Mouse (Mus musculus) gastrocnemius, postnatal 25 days (tissue): ENCODE results near the gene Srsf3. TPM values are rescaled to one million over a fixed set of nuclear protein-coding genes. Genes with fewer than 3 reads are reported as not detected.
"Not testable (repeated sequence)": the region's sequence is repeated elsewhere in the genome, so short reads cannot be mapped to it uniquely, and the experiment has no call there.

Experiments used
- DNase-seq: peaks from one replicate; pipeline ENCODE4 v3.0.0; 2022
- total RNA-seq, 2 experiments: library from RNA; stranded (reverse); gene quantifications; 1 replicate in 1 of 2; 2 replicates in 1 of 2; pipeline ENCODE4 v1.2.3; 2021

Srsf3 gene
- total RNA-seq, 2 experiments from 2014 or later: 36.4 to 48.2 TPM

DNA sequence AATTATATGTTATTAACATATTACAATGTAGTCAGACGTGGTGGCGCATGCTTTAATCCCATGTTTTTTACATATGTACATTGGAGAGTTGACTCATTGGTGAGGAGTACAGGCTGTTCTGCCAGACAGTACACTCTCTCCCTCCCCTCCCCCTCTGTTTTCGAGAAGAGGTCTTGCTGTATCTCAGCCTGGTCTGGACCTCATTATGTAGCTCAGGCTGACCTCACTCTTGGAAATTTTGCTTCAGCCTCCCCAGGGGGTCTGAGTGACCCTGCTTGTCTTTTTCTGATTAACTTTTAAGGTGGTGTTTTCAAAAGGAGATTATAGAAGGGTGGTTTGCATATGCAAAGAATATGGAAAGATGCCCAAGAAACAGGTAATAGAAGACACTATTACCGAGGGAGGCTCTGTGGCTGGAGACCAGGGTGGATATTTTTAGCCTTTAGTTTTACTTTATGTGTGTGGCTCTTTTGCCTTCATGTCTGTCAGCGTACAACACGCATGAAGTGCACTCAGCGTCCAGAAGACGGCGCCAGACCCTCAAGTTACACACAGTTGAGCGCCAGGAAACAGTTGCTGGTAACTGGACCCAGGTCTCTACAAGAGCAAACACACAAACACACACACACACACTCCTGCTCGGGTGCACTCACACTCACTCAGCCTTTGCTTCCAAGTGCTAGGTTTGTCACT lies 14.0 kb upstream of the Srsf3 start:
- DNase-seq: peak; percentile 80

DNA sequence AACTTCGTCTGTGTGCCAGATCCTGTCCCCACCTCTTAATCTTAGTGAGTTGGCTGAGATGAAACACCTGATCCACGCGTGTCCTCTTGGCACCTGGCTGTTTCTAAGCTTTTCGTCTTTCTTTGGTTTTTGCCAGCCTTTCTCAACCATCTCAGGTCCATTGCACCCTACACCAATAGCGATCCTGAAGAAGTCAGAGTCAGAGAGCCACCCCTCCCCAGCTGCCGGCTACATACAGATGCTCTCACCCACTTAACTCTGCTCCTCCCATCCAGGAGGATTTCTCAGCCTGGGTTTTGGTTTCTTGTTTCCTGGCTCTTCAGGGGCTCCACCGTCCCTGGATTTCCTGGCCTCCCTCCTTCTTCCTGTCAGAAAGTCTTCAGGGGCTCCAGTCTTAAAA lies 13.0 kb upstream of the Srsf3 start:
- DNase-seq: no peak

DNA sequence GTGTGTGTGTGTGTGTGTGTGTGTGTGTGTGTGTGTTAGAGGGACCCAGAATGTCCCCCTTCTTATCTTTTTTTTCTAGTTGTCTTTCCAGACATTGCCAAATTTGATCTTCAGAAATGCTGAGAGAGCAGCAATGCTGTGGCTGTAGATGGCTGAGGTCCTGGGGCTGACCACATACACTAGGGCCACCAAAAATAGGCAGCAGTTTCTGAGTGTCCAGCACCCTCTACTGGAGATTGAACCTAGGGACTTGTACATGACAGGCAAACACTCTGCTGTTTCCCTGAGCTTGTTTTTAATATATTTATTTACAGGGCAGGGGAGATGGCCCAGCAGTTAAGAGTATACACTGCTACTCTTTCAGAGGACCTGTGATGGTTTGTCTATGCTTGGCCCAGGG lies 12.0 kb upstream of the Srsf3 start:
- DNase-seq: no peak

DNA sequence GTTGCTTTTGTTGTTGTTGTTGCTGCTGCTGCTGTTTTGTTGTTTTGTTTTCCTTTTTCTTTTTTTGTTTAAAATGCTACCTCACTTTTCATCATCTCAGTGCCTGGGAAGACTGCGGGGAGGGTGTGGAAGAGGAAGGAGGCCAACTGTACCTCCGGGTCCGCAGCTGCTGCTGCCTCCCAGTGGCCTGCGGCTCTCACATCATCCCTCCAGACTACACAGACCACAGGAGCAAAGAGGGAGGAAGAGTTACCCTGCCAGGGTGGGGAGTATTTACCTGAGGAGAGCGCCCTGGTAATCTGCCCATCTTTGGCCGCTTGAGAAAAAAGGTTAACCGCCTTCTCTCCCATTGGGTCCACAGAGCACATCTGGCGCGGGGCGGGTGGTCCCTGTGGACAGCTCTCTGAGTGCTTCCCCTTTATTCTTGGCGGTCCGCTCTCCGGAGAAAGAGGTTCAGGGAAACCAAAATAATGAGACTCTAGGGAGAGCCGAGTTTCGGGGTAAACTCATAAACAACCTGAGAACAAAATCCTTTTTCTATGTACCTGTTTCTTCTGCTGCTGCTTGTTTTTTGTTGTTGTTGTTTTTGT lies 10.1 kb upstream of the Srsf3 start:
- DNase-seq: no peak

DNA sequence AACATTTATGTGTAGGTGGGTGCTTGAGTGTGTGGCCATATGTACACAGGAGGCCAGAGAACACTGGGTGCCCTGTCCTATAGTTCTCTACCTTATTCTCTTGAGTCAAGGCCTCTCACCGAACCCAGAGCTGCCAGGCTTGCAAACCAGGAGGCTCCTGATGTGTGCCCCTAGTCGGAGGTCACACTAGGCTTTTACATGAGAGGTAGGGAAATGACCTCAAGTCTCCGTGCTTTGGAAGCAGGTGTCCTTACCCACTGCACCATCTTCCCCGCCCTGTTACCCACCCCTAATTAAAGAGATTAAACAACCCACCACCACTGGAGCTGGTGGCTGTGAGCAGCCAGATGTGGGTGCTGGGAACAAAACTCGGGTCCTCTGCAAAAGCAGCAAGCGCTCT lies 9.1 kb upstream of the Srsf3 start:
- no peak for DNase-seq

DNA sequence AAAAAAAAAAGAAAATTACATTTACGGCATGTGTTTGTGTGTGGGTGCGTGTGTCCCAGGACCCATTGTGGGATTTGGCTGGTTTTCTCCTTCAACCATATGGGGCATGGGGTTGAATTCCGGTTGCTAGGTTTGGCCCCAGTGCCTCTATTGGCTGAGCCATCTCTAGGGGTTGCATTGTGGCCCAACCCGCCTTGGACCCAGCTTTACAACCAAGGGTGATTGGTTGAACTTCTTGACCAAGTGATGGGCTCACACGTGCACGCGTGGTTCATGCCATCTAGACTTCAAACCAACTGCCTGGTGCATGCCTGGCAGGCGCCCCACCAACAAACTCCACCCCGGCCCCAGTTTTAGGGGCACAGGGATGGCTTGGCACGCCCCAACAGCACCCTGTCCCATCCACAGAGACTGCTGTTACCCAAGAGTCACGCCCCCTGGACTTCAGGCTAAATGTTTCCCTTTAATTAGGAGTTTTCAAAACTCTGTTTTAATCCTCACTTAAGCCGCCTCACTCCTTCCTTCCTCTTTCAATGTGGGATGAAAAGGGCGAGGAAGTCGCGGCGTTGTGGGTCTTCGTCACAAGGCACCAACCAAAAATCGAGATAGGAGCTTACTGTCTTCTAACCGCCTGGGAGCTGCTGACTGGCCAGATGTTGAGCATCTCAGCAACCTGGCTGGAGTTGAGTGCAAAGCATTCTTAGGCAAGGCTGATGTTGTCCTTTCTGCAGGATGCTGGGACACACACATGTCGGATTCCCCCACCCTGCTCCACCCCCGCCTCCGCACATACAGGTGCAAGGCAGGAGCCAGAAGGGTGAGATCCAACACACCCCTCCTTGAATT lies 8.2 kb upstream of the Srsf3 start:
- no peak for DNase-seq

DNA sequence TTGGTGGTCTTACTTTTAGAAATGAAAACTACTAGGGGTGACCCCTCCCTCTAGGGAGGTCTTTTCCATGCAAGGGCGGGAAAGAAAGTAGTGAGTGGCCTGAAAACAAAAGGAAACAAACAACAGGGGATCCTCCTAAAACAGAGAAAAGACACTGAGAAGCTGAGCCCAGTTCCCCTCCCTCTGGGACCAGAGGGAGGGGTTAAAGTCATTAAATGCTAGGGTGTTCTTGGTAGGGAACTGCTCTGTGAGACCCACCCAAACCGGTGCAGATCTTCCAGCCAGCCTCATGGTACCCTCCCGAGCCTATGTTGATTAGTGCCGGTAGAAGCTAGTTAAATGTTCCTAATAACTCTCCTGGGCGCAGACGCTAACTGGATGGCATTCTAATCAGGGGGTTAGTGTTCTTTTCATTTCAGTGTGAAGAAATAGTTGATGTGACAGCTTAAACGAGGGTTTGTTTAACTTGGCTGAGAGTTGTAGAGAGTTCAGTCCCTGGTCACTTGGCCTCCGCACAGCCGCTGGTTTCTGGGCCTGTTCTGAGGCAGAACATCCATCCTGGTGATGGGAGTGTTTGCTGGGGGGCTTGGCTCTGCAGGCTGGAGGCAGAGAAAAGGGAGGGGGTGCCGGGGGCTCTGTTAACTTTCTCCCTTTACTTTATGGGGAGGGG lies 7.4 kb upstream of the Srsf3 start:
- no peak for DNase-seq

DNA sequence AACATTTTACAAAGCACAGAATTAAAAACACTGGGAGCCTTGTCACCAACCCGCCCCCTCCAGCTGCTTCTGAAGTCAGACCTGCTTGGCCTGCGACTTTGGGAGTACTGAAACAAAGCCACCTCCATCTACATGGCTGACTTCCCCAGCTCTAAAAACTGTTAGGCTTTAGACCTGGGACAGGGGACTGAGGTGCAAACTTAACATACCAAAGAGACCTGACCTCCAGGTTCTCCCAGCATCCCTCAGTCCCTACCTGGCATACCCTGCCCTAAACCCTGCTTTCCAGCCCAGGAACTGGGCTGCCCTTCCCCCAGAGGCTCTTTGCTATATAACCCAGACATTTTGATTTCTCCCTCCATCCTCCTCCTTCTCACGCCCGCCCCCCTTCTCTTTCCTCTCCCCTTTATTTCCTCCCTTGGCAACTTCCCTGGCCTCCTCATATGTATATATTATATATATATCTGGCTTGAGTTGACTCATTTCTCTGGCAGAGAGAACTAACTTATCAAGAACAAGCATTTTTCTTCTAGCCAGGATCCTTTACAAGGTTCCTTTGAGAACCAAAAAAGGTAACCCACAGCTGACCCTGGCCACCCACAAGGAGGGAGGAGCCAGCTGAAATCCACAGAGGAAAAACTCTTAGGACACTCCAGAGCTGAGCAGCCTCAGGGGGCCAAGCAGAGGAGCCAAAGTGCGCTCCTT lies 5.6 kb upstream of the Srsf3 start:
- DNase-seq: no peak

DNA sequence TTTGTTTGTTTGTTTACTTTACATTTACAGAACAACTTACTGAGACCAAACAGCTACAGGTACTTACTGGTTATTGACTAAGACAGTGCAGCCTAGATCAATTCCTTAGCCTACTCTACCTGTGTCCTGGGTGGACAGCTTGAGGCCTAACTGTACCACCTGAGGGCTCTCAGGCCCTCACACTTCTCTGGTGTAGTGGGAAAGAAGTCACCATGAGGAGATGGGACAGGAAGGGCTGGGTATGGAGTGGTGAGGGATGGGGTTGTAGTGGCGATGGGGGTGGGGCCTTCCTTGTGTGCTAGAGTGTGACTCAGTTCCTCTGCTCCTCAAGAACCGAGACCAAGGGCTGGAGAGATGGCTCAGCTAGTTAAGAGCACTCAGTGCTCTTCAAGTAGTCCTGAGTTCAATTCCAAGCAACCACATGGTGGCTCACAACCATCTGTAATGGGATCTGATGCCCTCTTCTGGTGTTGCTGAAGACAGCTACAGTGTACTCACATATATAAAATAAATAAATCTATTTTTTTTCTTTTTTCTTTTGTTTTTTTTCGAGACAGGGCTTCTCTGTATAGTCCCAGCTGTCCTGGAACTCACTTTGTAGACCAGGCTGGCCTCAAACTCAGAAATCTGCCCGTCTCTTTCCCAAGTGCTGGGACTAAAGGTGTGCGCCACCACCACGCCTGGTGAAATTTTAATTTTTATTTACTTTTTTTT lies 1.9 kb upstream of the Srsf3 start:
- no peak for DNase-seq

DNA sequence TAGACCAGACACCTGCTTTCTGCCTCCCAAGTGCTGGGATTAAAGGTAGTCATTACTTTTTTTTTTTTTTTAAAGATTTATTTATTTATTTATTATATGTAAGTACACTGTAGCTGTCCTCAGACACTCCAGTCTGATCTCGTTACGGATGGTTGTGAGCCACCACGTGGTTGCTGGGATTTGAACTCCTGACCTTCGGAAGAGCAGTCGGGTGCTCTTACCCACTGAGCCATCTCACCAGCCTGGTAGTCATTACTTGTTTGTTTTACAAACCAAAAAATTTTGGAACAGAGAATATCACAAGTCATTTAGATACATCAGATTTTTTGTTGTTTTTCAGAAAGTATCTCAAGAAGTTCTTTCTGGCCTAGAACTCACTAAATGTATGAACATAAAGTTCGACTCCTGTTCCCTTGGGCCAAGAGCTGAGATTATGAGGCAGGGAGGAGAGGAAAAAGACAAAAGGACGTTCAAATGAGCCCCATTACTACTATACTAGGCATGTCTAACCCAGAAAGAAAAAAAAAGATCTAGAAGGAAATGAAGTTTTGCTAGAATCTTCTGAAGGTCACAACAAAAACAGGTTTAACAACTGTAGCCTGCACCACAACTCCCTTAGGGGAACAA lies 1.2 kb upstream of the Srsf3 start:
- DNase-seq: not testable (repeated sequence)

DNA sequence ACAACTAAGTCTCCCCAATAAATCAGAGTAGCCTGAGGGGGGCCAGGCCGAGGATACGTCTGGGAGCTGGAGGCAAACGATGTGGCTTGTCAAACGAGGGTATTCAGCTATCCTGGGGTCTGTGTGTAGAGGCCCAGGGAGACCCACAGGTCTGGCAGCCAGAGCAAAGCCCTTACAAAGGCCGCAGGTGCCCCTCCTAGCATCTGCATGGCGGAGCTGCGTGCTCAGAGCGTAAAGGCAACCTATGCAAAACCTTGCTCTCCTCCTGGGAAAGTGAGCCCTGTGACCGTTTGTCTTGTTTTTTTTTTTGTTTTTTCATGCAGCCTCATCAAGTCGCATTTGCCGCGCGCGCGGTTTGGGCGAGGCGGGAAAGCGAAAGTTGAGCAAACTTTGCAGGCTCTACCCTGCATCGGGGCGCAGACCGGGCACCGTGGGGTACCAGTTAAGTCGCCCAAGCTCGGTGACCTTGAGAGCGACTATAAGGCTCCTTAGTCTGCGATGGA lies 606 bp upstream of the Srsf3 start:
- no peak for DNase-seq

DNA sequence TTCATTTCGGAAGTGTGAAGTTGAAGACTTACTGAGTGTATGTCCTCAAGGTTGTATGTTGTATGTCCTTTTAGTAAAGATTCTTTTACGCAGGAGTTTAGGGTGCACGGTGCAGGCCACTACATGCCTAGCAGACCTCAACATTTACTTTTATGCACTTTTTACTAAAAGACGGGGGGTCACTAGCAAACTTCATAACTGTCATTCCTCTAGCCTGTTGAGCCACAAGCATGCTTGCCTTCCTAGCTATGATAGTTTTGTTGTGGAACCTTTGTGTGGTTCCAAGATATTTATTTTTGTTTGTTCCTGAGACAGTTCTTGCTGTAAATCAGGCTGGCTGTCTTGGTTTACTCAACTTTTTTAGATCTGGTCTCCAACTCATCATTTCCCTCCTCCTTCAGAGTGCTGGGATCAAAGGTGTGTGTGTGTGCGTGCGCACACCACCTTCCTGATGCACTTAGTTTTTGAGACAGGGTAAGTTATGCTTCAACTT lies 1.2 kb downstream of the Srsf3 start:
- DNase-seq: no peak

DNA sequence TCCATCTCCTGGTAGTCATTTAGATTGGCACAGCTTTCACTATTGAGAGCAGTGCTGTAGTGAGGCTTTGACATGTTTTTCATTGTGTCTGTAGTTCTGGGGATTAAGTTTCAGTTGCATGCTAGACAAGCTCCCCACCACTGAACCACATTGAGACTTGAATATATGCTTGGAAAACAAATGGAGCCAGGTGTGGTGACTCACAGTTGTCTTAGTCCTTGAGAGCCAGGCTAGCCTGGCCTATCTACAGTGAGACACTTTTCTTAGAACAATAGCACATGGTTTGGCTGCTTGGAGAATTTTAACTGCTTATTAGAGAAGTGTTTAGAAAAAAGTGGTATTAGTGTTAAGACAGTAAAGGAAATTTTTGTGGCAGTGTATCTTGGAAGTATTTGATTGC lies 1.8 kb downstream of the Srsf3 start:
- no peak for DNase-seq

DNA sequence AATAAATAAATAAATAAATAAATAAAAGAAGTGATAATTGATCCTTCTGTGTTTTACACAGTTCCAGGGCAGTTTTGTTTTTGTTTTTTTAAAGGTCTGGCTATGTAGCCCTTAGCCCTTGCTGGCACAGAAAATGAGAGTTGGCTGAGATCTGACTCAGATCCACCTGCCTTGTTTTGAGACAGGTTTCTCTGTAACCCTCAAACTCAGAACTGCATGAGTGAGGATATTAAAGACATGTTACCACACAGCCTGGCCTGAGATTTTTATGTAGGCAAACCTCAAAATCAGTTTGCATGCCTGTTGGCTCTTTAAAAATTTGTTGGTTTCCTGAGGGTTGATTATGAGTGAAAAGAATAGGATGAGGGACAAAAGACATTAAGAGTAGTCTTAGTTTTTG lies 3.1 kb downstream of the Srsf3 start:
- no peak for DNase-seq

DNA sequence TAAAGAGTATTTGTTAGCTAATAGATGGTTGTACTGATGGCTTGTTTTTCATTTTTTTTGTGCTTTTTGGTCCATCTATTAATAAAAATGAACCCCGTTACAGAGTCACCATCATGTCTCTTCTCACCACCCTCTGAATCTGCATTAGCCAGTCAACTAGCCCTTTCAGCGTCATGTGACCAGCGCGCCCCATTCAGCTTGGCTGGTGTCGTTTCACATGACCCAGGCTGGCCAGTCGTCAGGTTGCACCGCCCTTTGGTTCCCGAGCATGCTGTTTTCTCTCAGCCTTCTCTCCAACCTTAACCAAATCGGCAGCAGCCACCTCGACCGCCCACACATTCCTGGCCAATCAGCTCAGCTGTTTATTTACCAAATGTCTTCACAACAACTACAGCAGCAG lies 6.9 kb downstream of the Srsf3 start:
- no peak for DNase-seq

DNA sequence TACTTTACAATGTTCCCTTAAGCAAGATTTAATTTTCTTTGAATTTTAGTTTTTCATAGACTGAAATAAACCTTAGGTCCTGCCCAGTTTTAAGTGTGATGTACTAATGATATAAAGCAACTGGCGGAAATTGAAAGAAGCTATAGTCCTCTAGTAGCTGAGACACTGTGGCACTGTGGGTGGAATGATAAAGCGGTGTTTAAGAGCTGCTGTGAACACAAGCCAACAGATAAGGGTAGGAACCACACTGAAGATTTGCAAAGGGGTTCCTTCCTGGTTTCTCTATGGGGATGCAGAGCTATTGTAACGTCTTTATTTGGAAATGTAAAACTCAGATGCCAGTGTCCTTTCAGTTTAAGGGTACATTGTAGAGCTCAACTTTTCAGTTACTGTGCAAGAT lies 9.2 kb downstream of the Srsf3 start:
- not testable (repeated sequence) for DNase-seq

DNA sequence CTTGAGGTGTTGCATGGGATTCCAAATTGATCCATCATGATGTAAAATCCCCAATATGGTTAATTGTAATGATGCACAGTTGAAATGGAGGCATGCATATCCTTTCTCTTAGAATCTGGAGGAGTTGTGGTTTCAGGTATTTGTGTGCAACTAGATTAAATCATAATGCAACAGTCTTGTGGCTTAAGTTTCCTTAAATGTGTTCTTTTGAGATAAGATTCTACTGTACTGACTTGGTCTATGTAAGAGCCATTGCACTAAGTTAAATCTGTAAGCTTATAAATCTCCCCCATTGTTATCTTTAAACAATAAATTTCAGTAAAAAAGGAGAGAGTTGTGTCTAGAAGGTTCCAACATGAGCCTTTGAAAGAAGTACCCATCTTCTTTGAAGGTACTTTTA lies 10.1 kb downstream of the Srsf3 start:
- DNase-seq: no peak

DNA sequence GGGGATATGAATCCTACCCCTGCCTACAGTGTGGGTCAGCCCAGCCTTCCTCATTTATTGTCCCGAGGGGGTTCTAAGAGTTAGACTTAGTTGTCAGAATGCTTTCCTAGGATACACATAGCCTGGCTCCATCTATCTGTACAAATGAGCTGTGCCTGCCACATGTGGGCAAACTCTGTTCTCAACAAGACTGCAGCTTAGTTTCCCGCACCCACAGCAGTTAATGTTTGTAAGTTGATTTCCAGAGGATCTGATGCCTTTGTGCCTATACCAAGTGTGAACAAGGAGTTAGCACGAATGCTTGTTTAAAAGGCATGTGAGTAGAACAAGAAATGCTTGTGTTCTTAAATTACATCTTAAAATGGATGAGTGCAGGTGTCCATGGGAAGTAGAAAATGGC lies 11.2 kb downstream of the Srsf3 start:
- no peak for DNase-seq

DNA sequence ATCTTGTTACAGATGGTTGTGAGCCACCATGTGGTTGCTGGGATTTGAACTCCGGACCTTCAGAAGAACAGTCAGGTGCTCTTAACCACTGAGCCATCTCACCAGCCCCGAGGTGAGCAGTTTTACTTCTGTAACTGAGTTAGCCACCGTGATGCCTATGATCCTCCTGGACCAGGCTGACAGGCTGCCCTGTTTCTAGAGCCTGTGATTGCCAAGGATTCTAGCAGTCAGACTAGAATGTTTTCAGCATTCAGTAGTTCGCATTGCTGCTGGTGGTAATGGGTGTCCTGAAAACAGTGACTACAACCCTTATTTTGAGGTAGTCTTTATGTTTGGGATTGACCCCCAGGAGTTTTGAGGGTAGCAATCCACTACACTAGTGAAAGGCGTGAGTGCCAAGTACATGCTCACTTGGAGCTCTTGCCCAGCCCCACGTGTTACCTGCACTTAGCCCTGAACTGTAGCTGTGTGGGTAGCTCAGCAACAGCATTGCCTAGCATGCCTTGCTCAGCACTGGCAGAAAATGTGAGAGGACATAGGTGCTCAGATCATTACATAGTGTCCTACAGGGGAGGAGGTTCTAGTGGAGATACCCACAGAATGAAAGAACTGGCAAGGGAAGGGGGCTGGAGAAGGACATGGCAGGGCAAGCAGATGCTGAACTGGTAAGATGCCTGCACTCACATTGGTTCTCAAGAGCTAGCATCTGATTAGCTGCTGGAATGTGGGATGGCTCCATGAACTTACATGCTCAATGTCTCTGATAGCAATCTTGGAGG lies 11.9 kb downstream of the Srsf3 start:
- DNase-seq: no peak

DNA sequence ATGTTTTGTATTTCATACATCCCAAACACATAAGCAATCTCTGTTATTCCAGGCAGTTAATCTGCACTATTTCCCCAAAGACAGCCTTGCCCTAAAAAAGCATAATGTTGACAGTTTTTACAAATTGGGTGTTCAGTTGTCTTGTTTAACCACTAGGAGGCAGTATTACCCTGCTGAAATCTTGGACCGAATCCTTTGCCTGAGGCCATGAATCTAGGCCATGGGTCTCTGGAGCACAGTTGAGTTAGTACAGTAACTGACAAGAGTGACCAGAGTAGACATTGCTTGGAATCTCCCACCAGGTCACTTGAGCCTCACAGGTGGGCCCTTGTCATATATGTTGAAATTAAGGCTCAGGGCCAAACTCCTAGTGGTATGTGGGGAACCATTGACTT lies 12.5 kb downstream of the Srsf3 start:
- no peak for DNase-seq
